In the genomic region with DNA sequence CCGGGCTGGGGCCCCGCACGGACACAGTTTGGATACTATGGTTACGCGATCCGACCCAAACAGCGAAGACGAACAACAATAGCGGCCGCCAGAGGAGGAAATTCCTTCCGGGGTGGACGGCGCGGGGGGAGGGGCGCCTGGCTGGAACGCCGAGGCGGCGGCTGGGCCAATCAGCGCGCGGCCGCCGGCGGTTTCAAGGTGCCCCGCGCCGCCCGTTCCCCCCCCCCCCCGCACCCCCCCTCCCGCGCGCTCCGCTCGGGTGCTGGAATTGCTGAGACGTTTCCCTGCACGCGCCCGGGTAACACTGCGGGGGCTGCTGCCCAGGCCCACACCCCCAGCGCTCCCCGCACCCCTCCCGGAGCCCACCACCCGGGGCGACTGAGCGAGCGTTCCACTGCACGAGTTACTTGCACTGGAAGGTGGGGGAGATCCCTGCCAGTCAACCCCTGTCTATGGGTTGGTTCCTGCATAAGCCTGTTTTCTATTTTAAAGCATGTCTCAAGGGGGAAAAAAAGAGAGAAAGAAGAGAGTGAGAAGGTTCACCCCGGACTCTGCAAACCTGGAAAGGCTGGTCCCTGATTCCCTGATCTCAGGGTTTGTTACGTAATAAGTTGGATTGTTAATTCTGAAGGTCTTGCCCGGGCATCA, we compare ENCODE assay signal across 8 mouse cellular contexts. TPM values are rescaled to one million over a fixed set of nuclear protein-coding genes. Genes with fewer than 3 reads are reported as not detected.
DNase-seq lines count a peak whose midpoint lies in the region; ATAC-seq lines count a peak whose summit lies in the region.

No protein-coding gene starts in this region.

- intact Hi-C loops in left cerebral cortex, postnatal 10 days (cut with DNase I), result loop anchor here (1.0 to 5.0 kb wide), 3 partner anchors 70 to 322 kb away; partner anchors contain the start of gene Ssbp3

- peak; percentile 65 for DNase-seq in WW6 (ENCODE audit: low read depth, low spot score)
- DNase-seq in cerebellum, postnatal 36 days, result peak; percentile 91 to 94
- DNase-seq in gastrocnemius, adult 8-10 months (ENCODE audit: low spot score in 2 of 2), result peak; percentile 87
- DNase-seq in left cerebral cortex, postnatal 10 days (ENCODE audit: extremely low spot score in 1 of 2, low spot score in 2 of 2), result peak; percentile 84 to 96
- peak; percentile 88 for DNase-seq in right cerebral cortex, postnatal 25 days
- DNase-seq in urinary bladder, postnatal 36 days (ENCODE audit: low spot score in 2 of 2), result peak; percentile 91 to 92

- peak; percentile 53 for ATAC-seq in inflammation-experienced regulatory T-cells, adult 6 months
- peak; percentile 54 for ATAC-seq in megakaryocyte progenitor cell, adult 5-6 weeks (replicated peaks; ENCODE audit: poor library complexity)

RNA-seq across cellular contexts. Expression of gene Acot11, which starts 35.3 kb away (rescaled TPM):
- total RNA-seq in gastrocnemius, adult 8-10 months (2022), result 10 to 100 TPM in 2 of 4 experiments, 1 to 10 TPM in 2; 9.1 to 12.9 (median 10.1) TPM
- 1 to 10 TPM; 3.5 to 9.2 (median 5.8) TPM for polyA plus RNA-seq in inflammation-experienced regulatory T-cells, adult 6 months (2017; shearing (Covaris generic))
- 10 to 100 TPM; 12.2 to 22.1 TPM for total RNA-seq in left cerebral cortex, postnatal 10 days (2021)
- 2.0 and 2.3 TPM in 2 replicates for total RNA-seq in megakaryocyte progenitor cell, adult 5-6 weeks (2015)
- total RNA-seq in megakaryocyte progenitor cell, adult 5-6 weeks (2017), result 2.6 and 3.2 TPM in 2 replicates

Comparison
In these comparisons a context has a peak if more than half of its experiments do, and no peak if none do; other contexts are left out.
1. Peak in every context shown above with its lines: DNase-seq and ATAC-seq.